Mouse (Mus musculus): ENCODE measurements around the gene Serpina9.

The Serpina9 gene

GRCm38 (mm10) chr12:104013620-104014019, at the start of gene Serpina9:
Gene Serpina9 (minus strand): TSS chr12:104013755.
- in situ Hi-C loops (cut with MboI, MseI) = no loop called here

DNA sequence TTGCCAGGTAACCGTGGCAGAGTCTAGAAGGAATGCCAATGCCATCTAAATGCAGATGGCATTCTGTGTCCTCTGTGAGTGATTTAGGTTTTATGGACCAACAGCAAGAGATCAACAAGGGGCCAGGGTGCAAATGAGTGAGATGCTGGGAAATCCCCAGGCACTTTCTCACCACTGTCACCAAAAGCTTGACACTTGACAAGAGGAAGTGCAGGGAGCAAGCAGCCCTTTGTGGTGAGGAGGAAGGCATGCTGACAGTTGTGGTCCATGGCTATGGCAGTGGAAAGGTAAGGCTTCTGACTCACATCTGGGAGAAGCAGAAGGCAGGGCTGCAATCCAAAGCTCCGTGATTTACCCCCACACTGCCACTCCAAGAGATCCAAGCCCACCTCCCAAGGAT, 48.3 kb upstream of the Serpina9 start:
- in situ Hi-C loops (cut with MboI, MseI) = loop anchor here (5.0 to 10.0 kb wide), 2 partner anchors 360 to 973 kb away; partner anchors contain the start of gene Glrx5

GRCm38 (mm10) chr12:104060126-104060525, 46.6 kb upstream of the Serpina9 start:
- in situ Hi-C loops (cut with MboI, MseI) = loop anchor here (5.0 to 10.0 kb wide), 2 partner anchors 362 to 975 kb away; partner anchors contain the start of gene Glrx5

- in situ Hi-C loops (cut with MboI, MseI) = no loop called here
These were observed 44.0 kb upstream of the Serpina9 start for GRCm38 (mm10) chr12:104057531-104057930.

GRCm38 (mm10) chr12:104057050-104057449, 43.5 kb upstream of the Serpina9 start:
- in situ Hi-C loops (cut with MboI, MseI) = no loop called here

DNA sequence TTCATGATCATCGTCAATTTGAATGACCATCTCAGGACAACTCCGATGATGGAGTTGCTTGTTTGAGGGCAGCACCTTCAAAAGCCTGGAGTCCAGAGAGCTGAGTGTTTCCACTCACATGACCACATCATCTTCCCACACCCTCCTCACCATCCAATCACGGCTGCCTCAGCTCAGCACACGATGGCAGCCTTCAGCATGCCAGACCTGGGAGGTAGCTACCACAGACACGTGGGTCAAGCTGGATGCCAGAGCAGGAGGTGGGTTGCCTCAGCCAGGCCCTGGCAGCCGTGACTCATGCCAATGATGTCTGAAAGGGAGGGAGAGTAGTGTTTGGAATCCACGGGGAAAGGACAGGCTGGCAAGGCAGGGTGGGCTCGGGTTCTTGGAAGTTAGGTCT, 42.2 kb upstream of the Serpina9 start:
- in situ Hi-C loops (cut with MboI, MseI) = no loop called here

DNA sequence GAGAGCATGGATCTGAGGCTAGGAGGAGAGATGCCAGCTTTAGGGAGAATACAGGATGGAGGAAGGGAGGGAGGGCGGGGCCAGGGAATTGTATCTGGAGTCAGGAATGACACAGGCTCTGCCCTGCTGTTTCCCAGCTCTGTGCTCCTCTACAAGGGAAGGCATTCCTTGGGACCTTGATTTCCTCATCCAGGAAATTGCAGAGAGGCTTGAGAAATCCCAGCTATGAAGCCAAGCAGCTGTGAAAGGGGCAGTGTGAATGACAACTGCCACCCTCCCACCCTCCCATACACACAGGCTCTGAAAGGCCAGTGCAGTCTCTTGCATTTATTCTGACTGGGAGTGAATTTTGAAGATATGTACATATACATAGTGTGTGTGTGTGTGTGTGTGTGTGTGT, 40.4 kb upstream of the Serpina9 start:
- in situ Hi-C loops (cut with MboI, MseI) = no loop called here

DNA sequence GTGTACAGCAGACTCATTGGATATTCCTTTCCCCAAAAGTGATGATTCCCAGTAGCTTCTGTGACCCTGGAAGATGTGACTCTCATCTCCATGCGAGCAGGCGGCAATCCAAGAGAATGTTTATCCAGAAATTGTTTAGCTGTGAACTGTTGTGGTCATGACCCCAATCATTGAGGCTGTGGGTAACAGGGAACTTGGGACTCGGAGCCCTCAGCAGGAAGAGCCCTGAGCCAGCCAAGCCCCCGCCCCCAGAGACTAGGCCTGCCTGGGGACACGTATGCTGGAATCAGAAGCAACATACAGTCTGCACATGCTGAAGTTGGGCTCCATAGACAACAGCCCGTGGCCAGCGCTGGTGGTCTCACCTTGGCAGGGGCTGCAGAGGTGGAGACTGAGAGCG, 32.2 kb upstream of the Serpina9 start:
- in situ Hi-C loops (cut with MboI, MseI) = no loop called here

- in situ Hi-C loops (cut with MboI, MseI) = no loop called here
These were observed 30.8 kb upstream of the Serpina9 start, which contains the start of gene Serpina12 for GRCm38 (mm10) chr12:104044343-104044742. Gene Serpina12 (minus strand): TSS chr12:104044443.

DNA sequence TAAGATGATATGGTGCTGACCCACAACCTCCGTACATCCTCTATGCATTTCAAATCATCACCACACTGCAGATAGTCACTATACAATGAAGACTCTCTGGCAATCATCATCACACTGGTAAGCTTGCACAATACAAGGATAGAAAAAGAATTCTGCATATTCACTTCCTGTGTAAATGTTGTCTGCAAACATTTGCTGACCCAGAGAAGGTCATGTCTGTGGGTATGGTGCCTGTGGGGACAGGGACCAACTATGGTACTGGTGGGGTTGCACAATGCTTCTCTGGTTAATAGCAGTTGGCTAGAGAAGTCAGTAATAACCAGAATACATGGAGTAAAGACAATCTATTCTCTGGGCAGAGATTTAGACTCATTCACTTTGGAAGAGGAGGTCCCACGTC, 29.2 kb upstream of the Serpina9 start:
- in situ Hi-C loops (cut with MboI, MseI) = no loop called here

- in situ Hi-C loops (cut with MboI, MseI) = no loop called here
These were observed 27.8 kb upstream of the Serpina9 start for GRCm38 (mm10) chr12:104041401-104041800.

DNA sequence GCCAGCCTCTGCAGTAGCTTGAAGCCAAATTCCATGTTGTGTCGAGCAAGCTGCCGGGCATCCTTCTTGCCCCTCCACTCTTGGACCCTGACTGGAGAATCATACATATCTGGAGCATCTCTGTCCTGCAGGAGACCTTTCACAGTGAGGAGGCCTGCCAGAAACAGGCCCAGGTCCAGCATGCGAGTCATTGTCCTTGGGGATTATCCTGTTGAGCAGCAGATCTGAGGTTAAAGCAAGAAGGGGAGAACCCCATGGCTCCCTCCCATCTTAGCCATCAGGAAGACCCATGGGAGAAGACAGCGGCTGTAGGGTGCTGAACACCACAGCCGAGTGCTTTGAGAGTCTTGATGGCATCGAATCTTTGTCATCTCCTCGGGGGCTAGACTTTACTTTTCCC, 24.6 kb upstream of the Serpina9 start:
- in situ Hi-C loops (cut with MboI, MseI) = no loop called here

DNA sequence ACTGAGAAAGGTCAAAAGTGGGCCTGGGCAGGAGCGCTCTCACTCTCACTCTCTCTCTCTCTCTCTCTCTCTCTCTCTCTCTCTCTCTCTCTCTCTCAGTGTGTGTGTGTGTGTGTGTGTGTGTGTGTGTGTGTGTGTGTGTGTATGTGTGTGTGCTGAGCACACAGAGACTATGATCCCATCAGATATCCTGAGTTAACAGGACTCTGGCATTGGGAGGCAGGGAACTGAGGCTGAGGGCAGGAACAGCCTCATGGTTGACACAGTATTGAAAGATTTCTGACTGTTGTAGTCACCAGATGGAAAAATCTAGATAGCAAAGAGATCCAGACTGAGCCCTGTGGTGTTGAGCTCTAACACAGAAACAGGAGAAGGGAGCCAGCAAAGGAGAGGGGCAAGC, 20.2 kb upstream of the Serpina9 start:
- in situ Hi-C loops (cut with MboI, MseI) = no loop called here

GRCm38 (mm10) chr12:104029986-104030385, 16.4 kb upstream of the Serpina9 start:
- in situ Hi-C loops (cut with MboI, MseI) = no loop called here

DNA sequence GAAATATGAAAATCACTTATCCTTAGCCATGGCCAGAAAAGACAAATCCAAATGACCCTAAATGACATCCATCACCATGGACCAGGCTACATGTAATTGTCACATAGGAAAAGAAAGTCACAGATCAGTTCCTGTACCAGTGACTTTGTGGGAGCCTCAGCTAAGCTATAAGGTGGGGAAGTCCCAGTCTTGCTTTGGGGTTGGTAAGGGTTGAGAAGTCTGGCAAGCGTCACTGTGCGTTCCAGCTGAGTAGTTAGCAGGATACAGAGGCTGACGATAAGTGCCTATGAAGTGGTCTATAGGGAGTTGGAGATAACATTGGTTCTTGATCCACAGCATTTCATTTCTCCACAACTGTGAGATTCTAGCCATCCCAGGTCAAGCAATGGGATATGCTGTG, 1.7 kb upstream of the Serpina9 start:
- in situ Hi-C loops (cut with MboI, MseI) = no loop called here

GRCm38 (mm10) chr12:104004689-104005088, 8.9 kb downstream of the Serpina9 start:
- in situ Hi-C loops (cut with MboI, MseI) = loop anchor here (10.0 kb wide), 1 partner anchor 260 kb away; the partner anchor contains the start of gene Serpina3i

DNA sequence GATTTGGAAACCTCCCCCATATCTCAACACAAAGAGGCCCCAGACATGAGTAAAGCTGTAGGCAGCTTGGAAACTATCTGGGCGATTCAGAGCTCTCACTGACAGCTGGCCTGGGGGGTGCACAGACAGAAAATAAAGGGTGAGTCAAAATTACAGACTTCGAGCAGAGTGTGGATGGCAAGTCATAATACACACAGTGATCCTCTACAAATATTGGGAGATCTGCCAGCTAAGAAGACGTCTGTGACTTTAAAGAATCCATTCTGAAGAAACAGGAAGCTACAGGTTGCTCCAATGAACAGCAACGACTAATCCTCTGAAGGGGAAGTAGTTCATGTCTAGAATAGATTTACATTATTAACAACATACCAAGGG, 10.3 kb downstream of the Serpina9 start:
- in situ Hi-C loops (cut with MboI, MseI) = loop anchor here (10.0 kb wide), 1 partner anchor 262 kb away; the partner anchor contains the start of gene Serpina3i

DNA sequence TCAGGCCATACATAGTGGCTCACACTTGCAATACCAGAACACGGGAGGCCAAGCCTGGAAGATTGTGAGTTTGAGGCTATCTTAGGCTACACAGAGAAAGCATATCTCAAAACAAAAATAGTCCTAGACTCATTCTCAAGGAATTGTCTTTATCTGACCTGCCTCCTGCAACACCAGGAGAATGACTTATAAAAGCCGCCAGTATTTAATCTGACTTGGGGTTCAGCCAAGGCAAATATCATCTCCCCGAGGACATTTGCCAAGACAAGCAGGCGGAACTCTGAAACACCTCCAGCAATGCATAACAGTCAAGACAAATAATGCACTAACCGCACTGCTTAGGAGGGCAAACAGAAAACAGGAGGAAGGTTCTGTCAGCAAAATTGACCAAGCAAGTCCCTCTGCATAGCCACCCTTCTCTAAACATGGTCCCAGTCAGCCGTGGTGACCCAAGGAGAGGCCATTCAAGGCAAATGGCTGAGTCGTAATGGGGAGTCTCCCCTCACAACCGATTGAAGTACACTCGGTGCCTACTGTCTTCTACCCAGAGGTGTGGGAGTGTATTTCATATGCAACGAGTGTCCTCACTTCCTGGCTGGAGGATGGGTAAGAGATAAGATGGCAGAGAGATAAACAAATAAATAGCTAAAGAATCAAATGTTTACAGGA, 10.9 kb downstream of the Serpina9 start:
- in situ Hi-C loops (cut with MboI, MseI) = loop anchor here (10.0 kb wide), 1 partner anchor 262 kb away; the partner anchor contains the start of gene Serpina3i

DNA sequence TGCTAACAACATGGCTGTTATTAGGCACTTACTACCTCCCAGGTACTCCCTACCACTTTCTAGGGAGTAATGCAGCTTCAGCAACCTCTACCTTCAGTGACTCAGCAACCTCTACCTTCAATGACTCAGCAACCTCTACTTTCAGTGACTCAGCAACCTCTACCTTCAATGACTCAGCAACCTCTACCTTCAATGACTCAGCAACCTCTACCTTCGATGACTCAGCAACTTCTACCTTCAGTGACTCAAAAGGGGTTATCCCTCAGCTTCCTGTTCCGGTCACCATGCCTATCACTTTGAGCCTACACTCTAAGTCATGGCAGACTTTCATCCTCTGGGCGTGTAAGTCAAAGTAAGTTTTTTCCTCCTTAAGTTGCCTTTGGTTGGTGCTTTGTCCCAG, 13.0 kb downstream of the Serpina9 start:
- in situ Hi-C loops (cut with MboI, MseI) = loop anchor here (10.0 kb wide), 1 partner anchor 264 kb away; the partner anchor contains the start of gene Serpina3i

- in situ Hi-C loops (cut with MboI, MseI) = loop anchor here (10.0 kb wide), 1 partner anchor 265 kb away; the partner anchor contains the start of gene Serpina3i
These were observed 13.9 kb downstream of the Serpina9 start for GRCm38 (mm10) chr12:103999611-104000010.

DNA sequence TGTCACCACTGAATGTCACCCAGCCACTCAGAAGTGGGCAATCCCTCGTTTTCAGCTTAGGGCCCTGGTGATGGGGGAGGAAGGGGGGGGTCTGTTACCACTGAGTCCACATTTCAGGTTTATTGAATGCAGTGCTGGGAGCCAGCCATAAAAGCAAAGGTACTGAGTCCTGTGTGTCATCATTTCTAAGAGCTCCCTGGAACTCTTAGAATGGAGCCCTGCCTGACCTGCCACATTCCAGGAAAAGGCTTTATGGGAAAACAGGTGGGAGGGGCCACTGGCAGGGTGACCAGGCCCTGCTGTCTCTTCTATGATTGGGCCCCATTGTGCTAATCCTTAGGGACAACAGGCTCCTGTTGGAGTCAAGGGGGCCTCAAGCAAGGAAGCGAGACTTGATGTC, 17.0 kb downstream of the Serpina9 start:
- in situ Hi-C loops (cut with MboI, MseI) = no loop called here

DNA sequence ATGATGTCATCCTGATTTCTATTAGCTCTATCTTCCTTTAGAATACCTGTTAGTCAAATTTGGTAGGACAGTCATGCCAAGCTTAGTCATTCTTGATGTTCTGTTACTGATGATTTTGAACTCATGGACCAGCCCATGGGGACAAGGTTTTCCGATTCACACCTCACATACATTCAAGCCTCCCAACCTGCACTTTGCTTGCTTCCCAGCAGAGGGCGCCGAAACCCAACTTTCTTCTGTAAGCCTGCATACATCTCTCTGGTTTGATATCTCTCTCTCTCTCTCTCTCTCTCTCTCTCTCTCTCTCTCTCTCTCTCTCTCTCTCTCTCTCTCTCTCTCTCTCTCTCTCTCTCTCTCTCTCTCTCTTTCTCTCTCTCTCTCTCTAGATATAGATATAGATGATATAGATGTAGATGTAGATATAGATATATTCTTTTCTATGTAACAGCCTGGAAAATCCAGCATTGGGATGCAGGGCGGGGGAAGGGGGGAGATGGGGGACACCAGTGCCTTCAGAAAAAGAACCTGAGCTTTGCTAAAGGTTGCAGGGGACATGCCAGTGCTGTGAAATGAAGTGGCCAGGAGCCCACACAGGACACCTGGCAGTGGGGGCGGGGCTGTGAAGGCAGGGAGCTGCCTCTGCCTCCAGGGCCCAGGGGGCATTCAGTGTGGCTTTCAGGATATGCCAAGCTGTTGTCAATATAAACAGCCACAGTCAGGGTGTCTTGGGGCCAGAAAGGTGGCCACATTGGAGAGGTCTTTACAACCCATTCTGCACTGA, 18.1 kb downstream of the Serpina9 start:
- in situ Hi-C loops (cut with MboI, MseI) = no loop called here
